Mouse (Mus musculus) megakaryocyte, embryonic 14.5 days (primary cell): ENCODE results near the gene Megf8. TPM values are rescaled to one million over a fixed set of nuclear protein-coding genes. Genes with fewer than 3 reads are reported as not detected.

Experiments used
- H3K27me3 ChIP-seq: replicated peaks from 2 replicates; pipeline ENCODE3; 2012; ENCODE audit warnings: inconsistent platforms
- H3K36me3 ChIP-seq: replicated peaks from 2 replicates; pipeline ENCODE3; 2012; ENCODE audit warnings: low read length, inconsistent platforms, mixed read lengths
- H3K4me1 ChIP-seq: 2 replicates; pipeline ENCODE4 v1.6.1; 2012; ENCODE audit warnings: inconsistent platforms
- H3K4me3 ChIP-seq: replicated peaks from 2 replicates; pipeline ENCODE3; 2012; ENCODE audit warnings: moderate library complexity, mild to moderate bottlenecking, inconsistent platforms
- H3K9me3 ChIP-seq: 2 replicates; pipeline ENCODE4 v1.6.1; 2012; ENCODE audit warnings: inconsistent platforms
- FLI1 ChIP-seq: IDR thresholded peaks from 2 replicates; pipeline ENCODE4 v1.6.1; 2012; ENCODE audit warnings: low read length, inconsistent platforms, mixed read lengths
- GATA1 ChIP-seq: IDR thresholded peaks from 3 replicates; pipeline ENCODE4 v1.6.1; 2012; ENCODE audit warnings: mixed read lengths, low read length, inconsistent platforms, borderline replicate concordance
- polyA plus RNA-seq: library from polyadenylated mRNA; stranded (reverse); fragments of >175 nt; gene quantifications from 2 replicates; pipeline ENCODE4 v1.2.3, GENCODE M21; 2012; ENCODE audit warnings: low replicate concordance; ENCODE audit not compliant: insufficient read depth

Megf8 gene
- polyA plus RNA-seq, 1 experiment = 9.7 TPM

GRCm38 (mm10) chr7:25387811-25388440 lies 71.0 kb downstream of the Megf8 start:
- H3K4me1 ChIP-seq = peaks cover 77% of the 10 kb centered on the region
- H3K9me3 ChIP-seq = no peaks in the 10 kb centered on the region
- TF ChIP-seq GATA1 = no peak
- TF ChIP-seq FLI1 = no peak
- peaks cover 72% of the 10 kb centered on the region for H3K36me3 ChIP-seq
- H3K27me3 ChIP-seq = peaks cover 11% of the 10 kb centered on the region
- H3K4me3 ChIP-seq = no peak overlapping the region

- Histone ChIP-seq H3K4me1 (peaks cover 78% of the 10 kb centered on the region), H3K27me3 (peaks cover 6% of the 10 kb centered on the region), H3K9me3 (no peaks in the 10 kb centered on the region), H3K4me3 (no peak overlapping the region), H3K36me3 (peaks cover 62% of the 10 kb centered on the region)
- no peak for TF ChIP-seq GATA1
- no peak for TF ChIP-seq FLI1
Measured at GRCm38 (mm10) chr7:25388916-25389315, 72.0 kb downstream of the Megf8 start.

GRCm38 (mm10) chr7:25390054-25390770 lies 73.2 kb downstream of the Megf8 start:
- Histone ChIP-seq H3K4me3 (peak overlapping the region; percentile 20), H3K4me1 (peaks cover 75% of the 10 kb centered on the region), H3K36me3 (peaks cover 49% of the 10 kb centered on the region), H3K9me3 (no peaks in the 10 kb centered on the region), H3K27me3 (no peaks in the 10 kb centered on the region)
- TF ChIP-seq FLI1 (no peak), GATA1 (no peak)

- H3K36me3 ChIP-seq = peaks cover 42% of the 10 kb centered on the region
- H3K27me3 ChIP-seq = no peaks in the 10 kb centered on the region
- no peaks in the 10 kb centered on the region for H3K9me3 ChIP-seq
- peaks cover 68% of the 10 kb centered on the region for H3K4me1 ChIP-seq
- TF ChIP-seq GATA1 = no peak
- TF ChIP-seq FLI1 = no peak
- no peak overlapping the region for H3K4me3 ChIP-seq
Measured at GRCm38 (mm10) chr7:25390986-25391385, 74.0 kb downstream of the Megf8 start.

- Histone ChIP-seq H3K36me3 (peaks cover 35% of the 10 kb centered on the region), H3K4me1 (peaks cover 71% of the 10 kb centered on the region), H3K4me3 (no peak overlapping the region), H3K27me3 (no peaks in the 10 kb centered on the region), H3K9me3 (no peaks in the 10 kb centered on the region)
- TF ChIP-seq GATA1 = no peak
- no peak for TF ChIP-seq FLI1
Measured at GRCm38 (mm10) chr7:25391856-25392453, 75.0 kb downstream of the Megf8 start.

GRCm38 (mm10) chr7:25392851-25393250 lies 75.9 kb downstream of the Megf8 start:
- no peaks in the 10 kb centered on the region for H3K9me3 ChIP-seq
- no peak for TF ChIP-seq FLI1
- no peak for TF ChIP-seq GATA1
- peaks cover 26% of the 10 kb centered on the region for H3K36me3 ChIP-seq
- peaks cover 68% of the 10 kb centered on the region for H3K4me1 ChIP-seq
- no peaks in the 10 kb centered on the region for H3K27me3 ChIP-seq
- no peak overlapping the region for H3K4me3 ChIP-seq

GRCm38 (mm10) chr7:25393451-25394210 lies 76.7 kb downstream of the Megf8 start:
- Histone ChIP-seq H3K27me3 (no peaks in the 10 kb centered on the region), H3K36me3 (peaks cover 18% of the 10 kb centered on the region), H3K9me3 (no peaks in the 10 kb centered on the region), H3K4me3 (peak overlapping the region; percentile 47), H3K4me1 (peaks cover 60% of the 10 kb centered on the region)
- TF ChIP-seq FLI1 = no peak
- TF ChIP-seq GATA1 = no peak

GRCm38 (mm10) chr7:25394754-25395153 lies 77.8 kb downstream of the Megf8 start:
- Histone ChIP-seq H3K9me3 (no peaks in the 10 kb centered on the region), H3K36me3 (peaks cover 12% of the 10 kb centered on the region), H3K4me1 (peaks cover 54% of the 10 kb centered on the region), H3K4me3 (peak overlapping the region; percentile 94), H3K27me3 (no peaks in the 10 kb centered on the region)
- no peak for TF ChIP-seq GATA1
- no peak for TF ChIP-seq FLI1

- peaks cover 50% of the 10 kb centered on the region for H3K4me1 ChIP-seq
- H3K36me3 ChIP-seq = peaks cover 11% of the 10 kb centered on the region
Measured at GRCm38 (mm10) chr7:25395186-25395557, 78.2 kb downstream of the Megf8 start.

More at GRCm38 (mm10) chr7:25395186-25395557, 78.2 kb downstream of the Megf8 start:
- TF ChIP-seq GATA1 (no peak), FLI1 (no peak)
- Histone ChIP-seq H3K27me3 (no peaks in the 10 kb centered on the region), H3K4me3 (peak overlapping the region; percentile 94), H3K9me3 (no peaks in the 10 kb centered on the region)
